Mouse (Mus musculus): ENCODE data around the gene Arhgap35. TPM values are rescaled to one million over a fixed set of nuclear protein-coding genes. Genes with fewer than 3 reads are reported as not detected.
A peak's percentile ranks its signal among the peaks of the same experiment; 100 is the strongest.

Arhgap35 gene
- polyA plus RNA-seq, 1 experiment from 2014 or later: 31.0 TPM

DNA sequence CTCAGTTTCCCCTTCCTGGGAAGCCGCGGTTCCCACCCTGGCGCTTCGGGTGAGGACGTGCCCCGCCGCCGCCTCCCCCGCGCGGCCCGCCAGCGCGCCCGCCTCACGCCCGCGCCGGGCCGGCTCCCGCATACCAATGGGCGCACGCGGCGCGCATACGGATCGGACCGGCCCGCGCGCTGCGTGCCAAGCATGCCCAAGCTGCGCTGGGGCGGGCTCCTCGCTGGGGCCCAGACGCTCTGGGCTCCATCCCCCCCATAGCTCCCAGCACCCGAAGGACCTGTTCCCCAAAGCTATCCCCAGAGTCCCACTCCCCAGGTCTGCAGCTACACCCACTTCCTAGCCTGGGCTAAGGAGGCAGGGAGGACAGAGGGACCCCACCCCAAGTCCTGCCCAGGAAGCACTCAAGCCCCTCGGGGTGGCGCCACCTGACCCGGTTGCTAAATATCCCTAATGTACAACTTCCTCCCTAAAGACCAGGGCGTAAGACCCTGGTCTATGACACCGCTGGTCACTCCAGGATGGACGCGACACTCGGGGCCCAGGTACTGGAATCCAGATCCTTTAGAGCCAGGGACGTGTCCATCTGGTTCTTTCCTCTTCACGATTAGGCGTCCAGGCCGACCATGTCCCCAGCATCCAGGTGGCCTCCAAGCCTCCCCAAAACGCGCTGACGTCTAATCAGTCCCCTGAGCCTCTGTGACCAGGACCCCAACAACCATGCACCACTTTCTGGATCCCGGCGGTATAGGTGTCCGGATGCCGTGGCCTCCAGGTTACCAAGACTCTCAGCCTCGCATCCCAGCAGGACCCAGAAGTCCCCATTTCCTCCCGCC is 138.8 kb downstream of the Arhgap35 start:
- Histone ChIP-seq H3K4me2 (ENCODE audit: low read depth, severe bottlenecking) (peak overlapping the region; percentile 46), H3K27me3 (ENCODE audit: control insufficient read depth, insufficient read depth, low read length) (peaks cover 64% of the 10 kb centered on the region), H3K4me1 (ENCODE audit: control insufficient read depth, insufficient read depth, low read length) (peaks cover 4% of the 10 kb centered on the region; the same call in 1 of the 2 replicates), H3K27ac (replicated peaks; ENCODE audit: low read depth, low read length) (no peak overlapping the region), H3K36me3 (ENCODE audit: control insufficient read depth, insufficient read depth, low read length) (no peaks in the 10 kb centered on the region), H3K4me3 (ENCODE audit: low read depth, low read length) (peak overlapping the region; percentile 20; the same call in 1 of the 2 replicates), H3K9ac (ENCODE audit: low read length) (no peak overlapping the region), H3K9me3 (ENCODE audit: control insufficient read depth, low read length) (peaks cover 2% of the 10 kb centered on the region; the same call in 1 of the 2 replicates)
- WGBS: 2% methylated on average over 59 of the region's 59 CpGs
- ATAC-seq (ENCODE audit: insufficient number of reproducible peaks, low FRiP score, low TSS enrichment, low read depth): no peak
- DNase-seq (ENCODE audit: low spot score): no peak

- Histone ChIP-seq H3K4me2 (ENCODE audit: low read depth, severe bottlenecking) (no peak overlapping the region), H3K9me3 (ENCODE audit: control insufficient read depth, low read length) (peaks cover 2% of the 10 kb centered on the region; the same call in 1 of the 2 replicates), H3K27ac (replicated peaks; ENCODE audit: low read depth, low read length) (no peak overlapping the region), H3K4me3 (ENCODE audit: low read depth, low read length) (no peak overlapping the region), H3K4me1 (ENCODE audit: control insufficient read depth, insufficient read depth, low read length) (peaks cover 4% of the 10 kb centered on the region; the same call in 1 of the 2 replicates), H3K27me3 (ENCODE audit: control insufficient read depth, insufficient read depth, low read length) (peaks cover 64% of the 10 kb centered on the region), H3K36me3 (ENCODE audit: control insufficient read depth, insufficient read depth, low read length) (no peaks in the 10 kb centered on the region), H3K9ac (ENCODE audit: low read length) (no peak overlapping the region)
- DNase-seq (ENCODE audit: low spot score) (no peak), ATAC-seq (ENCODE audit: insufficient number of reproducible peaks, low FRiP score, low TSS enrichment, low read depth) (no peak)
- 3% methylated on average over 23 of the region's 23 CpGs for WGBS
Observed at GRCm38 (mm10) chr7:16475321-16475720, 139.5 kb downstream of the Arhgap35 start.

DNA sequence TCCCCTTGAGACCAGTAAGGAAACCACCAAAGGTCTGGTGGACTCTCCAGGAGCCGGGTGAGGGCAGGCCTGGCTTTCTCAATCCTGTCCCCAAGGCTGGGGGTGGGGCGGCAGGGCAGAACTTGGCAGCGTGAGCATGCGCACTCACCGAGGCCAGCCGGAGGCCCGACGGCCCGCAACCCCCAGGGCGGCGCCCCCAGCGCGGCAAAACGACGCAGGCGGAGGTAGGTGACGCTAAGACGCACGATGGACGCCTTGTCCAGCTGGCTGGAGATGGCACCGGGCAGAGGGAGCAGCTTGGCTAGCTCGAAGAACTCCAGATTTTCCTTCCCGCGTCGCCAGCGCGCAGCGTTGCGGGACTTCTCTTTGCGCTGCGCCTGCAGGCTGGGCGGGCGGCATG is 140.3 kb downstream of the Arhgap35 start:
- H3K9me3 ChIP-seq (ENCODE audit: control insufficient read depth, low read length): peaks cover 2% of the 10 kb centered on the region; the same call in 1 of the 2 replicates
- 6% methylated on average over 33 of the region's 33 CpGs for WGBS
- H3K4me3 ChIP-seq (ENCODE audit: low read depth, low read length): peak overlapping the region; percentile 22; the same call in 1 of the 2 replicates
- no peak overlapping the region for H3K9ac ChIP-seq (ENCODE audit: low read length)
- DNase-seq (ENCODE audit: low spot score): peak; percentile 51
- H3K27me3 ChIP-seq (ENCODE audit: control insufficient read depth, insufficient read depth, low read length): peaks cover 64% of the 10 kb centered on the region
- peaks cover 4% of the 10 kb centered on the region; the same call in 1 of the 2 replicates for H3K4me1 ChIP-seq (ENCODE audit: control insufficient read depth, insufficient read depth, low read length)
- H3K4me2 ChIP-seq (ENCODE audit: low read depth, severe bottlenecking): peak overlapping the region; percentile 38
- H3K27ac ChIP-seq (replicated peaks; ENCODE audit: low read depth, low read length): no peak overlapping the region
- H3K36me3 ChIP-seq (ENCODE audit: control insufficient read depth, insufficient read depth, low read length): no peaks in the 10 kb centered on the region
- ATAC-seq (ENCODE audit: insufficient number of reproducible peaks, low FRiP score, low TSS enrichment, low read depth): no peak

DNA sequence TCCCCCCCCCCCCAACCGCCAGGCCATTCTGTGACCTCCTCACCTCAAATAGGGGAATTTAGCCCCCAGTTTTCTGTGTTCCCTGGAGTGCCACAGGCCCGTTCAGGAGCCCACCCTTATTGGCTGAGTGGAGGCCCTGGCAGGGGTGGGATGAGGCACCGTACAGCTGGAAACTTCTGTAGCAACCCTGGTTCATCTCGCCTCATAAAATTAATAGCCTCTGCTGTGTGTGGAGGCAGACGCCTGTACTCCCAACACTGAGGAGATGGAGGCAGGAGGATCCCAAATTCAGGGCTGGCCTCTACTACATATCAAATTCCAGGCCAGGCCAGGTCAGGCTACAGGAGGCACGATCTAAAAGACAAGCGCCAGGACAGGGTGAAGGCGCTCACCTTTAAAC is 140.9 kb downstream of the Arhgap35 start:
- no peak overlapping the region for H3K9ac ChIP-seq (ENCODE audit: low read length)
- H3K9me3 ChIP-seq (ENCODE audit: control insufficient read depth, low read length): peaks cover 2% of the 10 kb centered on the region; the same call in 1 of the 2 replicates
- no peak overlapping the region for H3K4me3 ChIP-seq (ENCODE audit: low read depth, low read length)
- no peaks in the 10 kb centered on the region for H3K36me3 ChIP-seq (ENCODE audit: control insufficient read depth, insufficient read depth, low read length)
- 35% methylated on average over 8 of the region's 8 CpGs for WGBS
- H3K4me1 ChIP-seq (ENCODE audit: control insufficient read depth, insufficient read depth, low read length): peaks cover 4% of the 10 kb centered on the region; the same call in 1 of the 2 replicates
- no peak overlapping the region for H3K4me2 ChIP-seq (ENCODE audit: low read depth, severe bottlenecking)
- DNase-seq (ENCODE audit: low spot score): no peak
- ATAC-seq (ENCODE audit: insufficient number of reproducible peaks, low FRiP score, low TSS enrichment, low read depth): no peak
- H3K27ac ChIP-seq (replicated peaks; ENCODE audit: low read depth, low read length): no peak overlapping the region
- peaks cover 64% of the 10 kb centered on the region for H3K27me3 ChIP-seq (ENCODE audit: control insufficient read depth, insufficient read depth, low read length)

GRCm38 (mm10) chr7:16472116-16472709 is 142.6 kb downstream of the Arhgap35 start:
- H3K4me3 ChIP-seq (ENCODE audit: low read depth, low read length): no peak overlapping the region
- 7% methylated on average over 17 of the region's 17 CpGs for WGBS
- H3K9me3 ChIP-seq (ENCODE audit: control insufficient read depth, low read length): peaks cover 2% of the 10 kb centered on the region; the same call in 1 of the 2 replicates
- H3K9ac ChIP-seq (ENCODE audit: low read length): no peak overlapping the region
- H3K27me3 ChIP-seq (ENCODE audit: control insufficient read depth, insufficient read depth, low read length): peaks cover 59% of the 10 kb centered on the region
- no peak for ATAC-seq (ENCODE audit: insufficient number of reproducible peaks, low FRiP score, low TSS enrichment, low read depth)
- DNase-seq (ENCODE audit: low spot score): no peak
- peaks cover 4% of the 10 kb centered on the region; the same call in 1 of the 2 replicates for H3K4me1 ChIP-seq (ENCODE audit: control insufficient read depth, insufficient read depth, low read length)
- H3K4me2 ChIP-seq (ENCODE audit: low read depth, severe bottlenecking): no peak overlapping the region
- no peaks in the 10 kb centered on the region for H3K36me3 ChIP-seq (ENCODE audit: control insufficient read depth, insufficient read depth, low read length)
- no peak overlapping the region for H3K27ac ChIP-seq (replicated peaks; ENCODE audit: low read depth, low read length)

GRCm38 (mm10) chr7:16471549-16471948 is 143.2 kb downstream of the Arhgap35 start:
- Histone ChIP-seq H3K4me1 (ENCODE audit: control insufficient read depth, insufficient read depth, low read length) (peaks cover 4% of the 10 kb centered on the region; the same call in 1 of the 2 replicates), H3K27ac (replicated peaks; ENCODE audit: low read depth, low read length) (no peak overlapping the region), H3K4me2 (ENCODE audit: low read depth, severe bottlenecking) (no peak overlapping the region), H3K4me3 (ENCODE audit: low read depth, low read length) (no peak overlapping the region), H3K27me3 (ENCODE audit: control insufficient read depth, insufficient read depth, low read length) (peaks cover 52% of the 10 kb centered on the region), H3K9me3 (ENCODE audit: control insufficient read depth, low read length) (no peaks in the 10 kb centered on the region; the same call in 1 of the 2 replicates), H3K36me3 (ENCODE audit: control insufficient read depth, insufficient read depth, low read length) (no peaks in the 10 kb centered on the region), H3K9ac (ENCODE audit: low read length) (no peak overlapping the region)
- ATAC-seq (ENCODE audit: insufficient number of reproducible peaks, low FRiP score, low TSS enrichment, low read depth): no peak
- WGBS: 43% methylated on average over 9 of the region's 9 CpGs
- DNase-seq (ENCODE audit: low spot score): peak; percentile 50

GRCm38 (mm10) chr7:16468115-16468514 is 146.7 kb downstream of the Arhgap35 start:
- H3K4me1 ChIP-seq (ENCODE audit: control insufficient read depth, insufficient read depth, low read length): no peaks in the 10 kb centered on the region
- H3K9ac ChIP-seq (ENCODE audit: low read length): peak overlapping the region; percentile 17; the same call in 1 of the 2 replicates
- no peak for DNase-seq (ENCODE audit: low spot score)
- no peak overlapping the region for H3K4me2 ChIP-seq (ENCODE audit: low read depth, severe bottlenecking)
- H3K4me3 ChIP-seq (ENCODE audit: low read depth, low read length): no peak overlapping the region
- no peak for ATAC-seq (ENCODE audit: insufficient number of reproducible peaks, low FRiP score, low TSS enrichment, low read depth)
- no peaks in the 10 kb centered on the region; the same call in 1 of the 2 replicates for H3K9me3 ChIP-seq (ENCODE audit: control insufficient read depth, low read length)
- peaks cover 18% of the 10 kb centered on the region for H3K27me3 ChIP-seq (ENCODE audit: control insufficient read depth, insufficient read depth, low read length)
- no peaks in the 10 kb centered on the region for H3K36me3 ChIP-seq (ENCODE audit: control insufficient read depth, insufficient read depth, low read length)
- WGBS: 26% methylated on average over 5 of the region's 5 CpGs
- H3K27ac ChIP-seq (replicated peaks; ENCODE audit: low read depth, low read length): no peak overlapping the region

DNA sequence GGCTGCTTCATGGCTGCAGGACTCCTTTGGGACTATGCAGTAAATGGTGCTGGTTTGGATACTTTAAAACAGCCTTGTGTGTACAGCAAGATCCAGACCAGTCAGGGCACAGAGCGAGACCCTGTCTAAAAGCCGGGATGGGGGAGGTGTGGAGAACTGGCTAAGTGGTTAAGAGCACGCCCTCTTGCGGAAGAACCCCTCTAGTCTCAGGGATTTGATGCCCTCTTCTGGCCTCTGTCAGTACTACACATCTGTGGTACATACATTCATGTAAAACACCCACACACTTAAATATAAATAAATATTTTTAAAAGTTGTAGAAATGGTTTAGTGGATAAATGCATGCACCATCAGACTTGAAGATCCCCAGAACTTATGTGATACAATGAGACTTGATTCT is 148.2 kb downstream of the Arhgap35 start:
- peaks cover 4% of the 10 kb centered on the region; the same call in 1 of the 2 replicates for H3K27me3 ChIP-seq (ENCODE audit: control insufficient read depth, insufficient read depth, low read length)
- no peak overlapping the region for H3K4me2 ChIP-seq (ENCODE audit: low read depth, severe bottlenecking)
- no peaks in the 10 kb centered on the region; the same call in 1 of the 2 replicates for H3K9me3 ChIP-seq (ENCODE audit: control insufficient read depth, low read length)
- 72% methylated on average over 4 of the region's 4 CpGs for WGBS
- H3K36me3 ChIP-seq (ENCODE audit: control insufficient read depth, insufficient read depth, low read length): no peaks in the 10 kb centered on the region
- no peak for ATAC-seq (ENCODE audit: insufficient number of reproducible peaks, low FRiP score, low TSS enrichment, low read depth)
- no peaks in the 10 kb centered on the region for H3K4me1 ChIP-seq (ENCODE audit: control insufficient read depth, insufficient read depth, low read length)
- DNase-seq (ENCODE audit: low spot score): no peak
- no peak overlapping the region for H3K4me3 ChIP-seq (ENCODE audit: low read depth, low read length)
- no peak overlapping the region for H3K9ac ChIP-seq (ENCODE audit: low read length)
- no peak overlapping the region for H3K27ac ChIP-seq (replicated peaks; ENCODE audit: low read depth, low read length)
